13 mouse cellular contexts compared by ENCODE assay signal in the genomic region with DNA sequence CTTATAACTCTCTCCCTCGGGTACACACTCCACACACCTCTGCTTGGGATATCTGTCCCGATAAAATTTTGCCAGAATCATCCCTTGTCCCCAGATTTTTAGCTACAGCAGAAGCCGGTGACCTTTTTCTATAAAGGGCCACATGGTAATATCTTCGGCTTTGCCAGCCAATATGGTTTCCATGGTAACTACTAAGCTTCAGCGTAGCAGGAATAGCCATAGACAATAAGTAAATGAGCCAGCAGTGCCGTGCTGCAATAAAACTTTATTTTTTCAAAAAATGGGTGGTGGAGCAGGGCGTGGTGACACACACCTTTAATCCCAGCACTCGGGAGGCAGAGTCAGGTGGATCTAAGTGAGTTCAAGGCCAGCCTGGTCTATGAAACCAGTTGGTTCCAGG.
DNase-seq lines count a peak whose midpoint lies in the region; ATAC-seq and TF ChIP-seq lines count a peak whose summit lies in the region.
"Had no signal": no experiment of that assay in that cellular context is flagged by ENCODE, and none has a peak within 500 bp of the region (broad histone marks: within the 10 kb centered on the region; RNA-seq: fewer than 3 reads in every experiment).

No protein-coding gene starts in this region.

- no peak overlapping the region for H3K9ac ChIP-seq in forebrain, embryonic 16.5 days (replicated peaks; ENCODE audit: low read depth, low read length)
- H3K9ac ChIP-seq in forebrain, embryonic 11.5 days (ENCODE audit: low read length): no peak overlapping the region
- no peak overlapping the region for H3K9ac ChIP-seq in lung, postnatal 0 days (replicated peaks; ENCODE audit: low read depth)
- H3K9ac ChIP-seq in midbrain, embryonic 14.5 days (replicated peaks; ENCODE audit: low read length): no peak overlapping the region
- no peak overlapping the region for H3K9ac ChIP-seq in liver, postnatal 0 days (replicated peaks)
- H3K9ac ChIP-seq: embryonic facial prominence, embryonic 12.5 days; liver, embryonic 12.5 days had no signal

- no peak for TF ChIP-seq EP300 in lung, postnatal 0 days (IDR thresholded peaks at IDR 0.05)
- TF ChIP-seq EP300 in liver, postnatal 0 days (IDR thresholded peaks at IDR 0.05; ENCODE audit: low read depth): no peak

- no peak for DNase-seq in forebrain, embryonic 11.5 days (ENCODE audit: low spot score)
- DNase-seq in lung, postnatal 0 days (ENCODE audit: low spot score): no peak
- DNase-seq in lung, adult 18-20 months: no peak
- DNase-seq in midbrain, embryonic 14.5 days: peak; percentile 70
- DNase-seq in testis, postnatal 14 days (ENCODE audit: low spot score): peak; percentile 54
- DNase-seq in liver, postnatal 0 days: no peak
- DNase-seq in adrenal gland, adult 18-20 months (ENCODE audit: low spot score in 2 of 2): no peak
- DNase-seq: thymus, postnatal 25 days had no signal

- TF ChIP-seq CTCF in lung, postnatal 0 days (IDR thresholded peaks at IDR 0.05): no peak
- no peak for TF ChIP-seq CTCF in liver, postnatal 0 days (IDR thresholded peaks at IDR 0.05; ENCODE audit: low read depth)

- no peaks in the 10 kb centered on the region for H3K27me3 ChIP-seq in forebrain, embryonic 16.5 days (replicated peaks; ENCODE audit: control insufficient read depth, insufficient read depth, low read length)
- no peaks in the 10 kb centered on the region for H3K27me3 ChIP-seq in forebrain, embryonic 11.5 days (ENCODE audit: control insufficient read depth, insufficient read depth, low read length)
- no peaks in the 10 kb centered on the region for H3K27me3 ChIP-seq in lung, postnatal 0 days (replicated peaks; ENCODE audit: insufficient read depth, low read length)
- H3K27me3 ChIP-seq in midbrain, embryonic 14.5 days (ENCODE audit: control insufficient read depth, insufficient read depth, low read length): no peaks in the 10 kb centered on the region
- no peaks in the 10 kb centered on the region for H3K27me3 ChIP-seq in liver, postnatal 0 days (ENCODE audit: insufficient read depth, low read length)
- H3K27me3 ChIP-seq: embryonic facial prominence, embryonic 12.5 days; liver, embryonic 12.5 days had no signal

- no peak overlapping the region for H3K4me2 ChIP-seq in forebrain, embryonic 16.5 days (ENCODE audit: low read length)
- no peak overlapping the region for H3K4me2 ChIP-seq in forebrain, embryonic 11.5 days (ENCODE audit: low read depth, low read length, severe bottlenecking)
- peak overlapping the region; percentile 56; the same call in 1 of the 2 replicates for H3K4me2 ChIP-seq in lung, postnatal 0 days (replicated peaks; ENCODE audit: low read depth, low read length)
- H3K4me2 ChIP-seq in midbrain, embryonic 14.5 days (ENCODE audit: low read length): peak overlapping the region; percentile 13
- no peak overlapping the region for H3K4me2 ChIP-seq in liver, postnatal 0 days (ENCODE audit: low read depth, low read length)
- H3K4me2 ChIP-seq: embryonic facial prominence, embryonic 12.5 days; liver, embryonic 12.5 days had no signal

- 48% methylated on average over 8 of the region's 8 CpGs for WGBS in forebrain, embryonic 16.5 days
- WGBS in forebrain, embryonic 11.5 days: 67% methylated on average over 8 of the region's 8 CpGs
- 62% methylated on average over 8 of the region's 8 CpGs for WGBS in lung, postnatal 0 days
- WGBS in midbrain, embryonic 14.5 days: 32% methylated on average over 8 of the region's 8 CpGs
- 77% methylated on average over 8 of the region's 8 CpGs for WGBS in liver, postnatal 0 days (ENCODE audit: insufficient replicate concordance)

- 0 out of 2 replicates have a peak, but pooled peaks have one; percentile 25 for ATAC-seq in forebrain, embryonic 16.5 days
- ATAC-seq in forebrain, embryonic 11.5 days (replicated peaks; ENCODE audit: low FRiP score): no peak
- ATAC-seq in lung, postnatal 0 days: no peak
- ATAC-seq in midbrain, embryonic 14.5 days (ENCODE audit: low FRiP score, low TSS enrichment): no peak
- ATAC-seq in liver, postnatal 0 days: no peak
- ATAC-seq: activated CD4-positive, CD25-positive, alpha-beta regulatory T cell, adult 4 months; liver, embryonic 12.5 days had no signal

- no peaks in the 10 kb centered on the region; the same call in 1 of the 2 replicates for H3K9me3 ChIP-seq in forebrain, embryonic 16.5 days (ENCODE audit: control insufficient read depth, low read length)
- peaks cover 2% of the 10 kb centered on the region; the same call in 1 of the 2 replicates for H3K9me3 ChIP-seq in forebrain, embryonic 11.5 days (ENCODE audit: control insufficient read depth, low read length)
- H3K9me3 ChIP-seq in lung, postnatal 0 days (ENCODE audit: low read length): no peaks in the 10 kb centered on the region
- H3K9me3 ChIP-seq in midbrain, embryonic 14.5 days (ENCODE audit: control insufficient read depth, low read length): no peaks in the 10 kb centered on the region
- H3K9me3 ChIP-seq in liver, postnatal 0 days (ENCODE audit: low read length): peaks cover 5% of the 10 kb centered on the region; the same call in 1 of the 2 replicates
- H3K9me3 ChIP-seq: embryonic facial prominence, embryonic 12.5 days; limb, embryonic 10.5 days; liver, embryonic 12.5 days had no signal

- H3K36me3 ChIP-seq in forebrain, embryonic 16.5 days (ENCODE audit: control insufficient read depth, insufficient read depth): no peaks in the 10 kb centered on the region
- H3K36me3 ChIP-seq in forebrain, embryonic 11.5 days (ENCODE audit: control insufficient read depth, insufficient read depth, low read length): no peaks in the 10 kb centered on the region
- H3K36me3 ChIP-seq in lung, postnatal 0 days (ENCODE audit: insufficient read depth, low read length): no peaks in the 10 kb centered on the region
- H3K36me3 ChIP-seq in midbrain, embryonic 14.5 days (ENCODE audit: control insufficient read depth, insufficient read depth, low read length): no peaks in the 10 kb centered on the region
- no peaks in the 10 kb centered on the region for H3K36me3 ChIP-seq in liver, postnatal 0 days (replicated peaks; ENCODE audit: insufficient read depth, low read length)
- H3K36me3 ChIP-seq: embryonic facial prominence, embryonic 12.5 days; limb, embryonic 10.5 days; liver, embryonic 12.5 days had no signal

- no peak overlapping the region for H3K27ac ChIP-seq in forebrain, embryonic 16.5 days (ENCODE audit: low read length)
- H3K27ac ChIP-seq in forebrain, embryonic 11.5 days (ENCODE audit: low read depth, low read length): no peak overlapping the region
- H3K27ac ChIP-seq in lung, postnatal 0 days (ENCODE audit: low read length): no peak overlapping the region
- H3K27ac ChIP-seq in midbrain, embryonic 14.5 days (replicated peaks; ENCODE audit: low read depth, low read length): peak overlapping the region; percentile 72
- H3K27ac ChIP-seq in liver, postnatal 0 days (ENCODE audit: low read depth): no peak overlapping the region
- H3K27ac ChIP-seq: embryonic facial prominence, embryonic 12.5 days; limb, embryonic 10.5 days; liver, embryonic 12.5 days had no signal

- peaks cover 12% of the 10 kb centered on the region for H3K4me1 ChIP-seq in forebrain, embryonic 16.5 days (replicated peaks; ENCODE audit: control insufficient read depth, insufficient read depth, low read length)
- peaks cover 8% of the 10 kb centered on the region; the same call in 1 of the 2 replicates for H3K4me1 ChIP-seq in forebrain, embryonic 11.5 days (replicated peaks; ENCODE audit: control insufficient read depth, insufficient read depth, low read length)
- no peaks in the 10 kb centered on the region for H3K4me1 ChIP-seq in lung, postnatal 0 days (ENCODE audit: insufficient read depth, low read depth, low read length)
- H3K4me1 ChIP-seq in midbrain, embryonic 14.5 days (ENCODE audit: control insufficient read depth, insufficient read depth, low read length): peaks cover 28% of the 10 kb centered on the region
- H3K4me1 ChIP-seq in liver, postnatal 0 days (ENCODE audit: insufficient read depth): 0 out of 2 replicates have a peak, but pooled peaks cover 3% of the 10 kb centered on the region
- H3K4me1 ChIP-seq: liver, embryonic 12.5 days had no signal

- H3K4me3 ChIP-seq in forebrain, embryonic 16.5 days (replicated peaks; ENCODE audit: low read length): no peak overlapping the region
- H3K4me3 ChIP-seq in forebrain, embryonic 11.5 days (ENCODE audit: low read depth, low read length): no peak overlapping the region
- no peak overlapping the region for H3K4me3 ChIP-seq in lung, postnatal 0 days (ENCODE audit: low read depth, low read length)
- H3K4me3 ChIP-seq in midbrain, embryonic 14.5 days (replicated peaks; ENCODE audit: low read depth, low read length): no peak overlapping the region
- no peak overlapping the region for H3K4me3 ChIP-seq in liver, postnatal 0 days (ENCODE audit: low read depth, low read length)
- H3K4me3 ChIP-seq: embryonic facial prominence, embryonic 12.5 days; limb, embryonic 10.5 days; liver, embryonic 12.5 days had no signal

Comparison
In these comparisons a context has a peak if more than half of its experiments do, and no peak if none do; other contexts are left out.
1. H3K4me2 ChIP-seq: peak in lung, postnatal 0 days (single experiment) and midbrain, embryonic 14.5 days (single experiment); none in forebrain, embryonic 16.5 days (single experiment), forebrain, embryonic 11.5 days (single experiment) and liver, postnatal 0 days (single experiment).
2. DNase-seq: peak in midbrain, embryonic 14.5 days (single experiment) and testis, postnatal 14 days (single experiment); none in forebrain, embryonic 11.5 days (single experiment), lung, postnatal 0 days (single experiment), lung, adult 18-20 months (0 of 2), liver, postnatal 0 days (single experiment) and adrenal gland, adult 18-20 months (0 of 2).